Comparison of ENCODE assay signal across 9 mouse cellular contexts in genomic region chr5:36736009-36736408, GRCm38 (mm10). TPM values are rescaled to one million over a fixed set of nuclear protein-coding genes. Genes with fewer than 3 reads are reported as not detected.
DNase-seq lines count a peak whose midpoint lies in the region; ATAC-seq and TF ChIP-seq lines count a peak whose summit lies in the region.
"Had no signal": no experiment of that assay in that cellular context is flagged by ENCODE, and none has a peak within 500 bp of the region (broad histone marks: within the 10 kb centered on the region; RNA-seq: fewer than 3 reads in every experiment).

No protein-coding gene starts in this region.

- no peak overlapping the region for H3K4me2 ChIP-seq in stomach, embryonic 15.5 days
- H3K4me2 ChIP-seq: midbrain, embryonic 12.5 days had no signal

- TF ChIP-seq POLR2A in lung, adult 2 months (IDR thresholded peaks at IDR 0.05; ENCODE audit: borderline replicate concordance, extremely low read depth, low read depth, low read length): no peak

- no peaks in the 10 kb centered on the region for H3K36me3 ChIP-seq in stomach, embryonic 15.5 days
- H3K36me3 ChIP-seq: midbrain, embryonic 12.5 days had no signal

- no peaks in the 10 kb centered on the region for H3K9me3 ChIP-seq in stomach, embryonic 15.5 days
- H3K9me3 ChIP-seq: midbrain, embryonic 12.5 days had no signal

- TF ChIP-seq CTCF in lung, adult 2 months (IDR thresholded peaks at IDR 0.05; ENCODE audit: insufficient read depth, low read length): no peak

- no peak for ATAC-seq in cerebellum, adult (ENCODE audit: insufficient number of reproducible peaks, low FRiP score, low TSS enrichment)
- peak; percentile 78; the same call in 1 of the 2 replicates for ATAC-seq in stomach, embryonic 15.5 days (ENCODE audit: insufficient read depth, low FRiP score, low read depth)

- 71% methylated on average over 8 of the region's 8 CpGs for WGBS in stomach, embryonic 15.5 days
- WGBS in lung, adult 2 months: 57% methylated on average over 8 of the region's 8 CpGs

- H3K4me1 ChIP-seq in stomach, embryonic 15.5 days: no peaks in the 10 kb centered on the region
- H3K4me1 ChIP-seq in lung, adult 2 months (ENCODE audit: control insufficient read depth, insufficient read depth, low read length): no peaks in the 10 kb centered on the region
- H3K4me1 ChIP-seq: midbrain, embryonic 12.5 days had no signal

- H3K9ac ChIP-seq in stomach, embryonic 15.5 days: no peak overlapping the region
- H3K9ac ChIP-seq: midbrain, embryonic 12.5 days had no signal

- peak; percentile 46 to 52 for DNase-seq in cerebellum, postnatal 25 days
- DNase-seq in ovary, adult 18-20 months (ENCODE audit: low spot score): peak; percentile 47
- no peak for DNase-seq in ovary, postnatal 14 days (ENCODE audit: low spot score)
- DNase-seq in heart, postnatal 4 days: peak; percentile 39
- no peak for DNase-seq in thymus, adult 18-20 months
- DNase-seq in lung, adult 2 months: no peak

- H3K27me3 ChIP-seq in stomach, embryonic 15.5 days (replicated peaks): no peaks in the 10 kb centered on the region

- no peak overlapping the region for H3K27ac ChIP-seq in stomach, embryonic 15.5 days
- H3K27ac ChIP-seq: midbrain, embryonic 12.5 days had no signal

- H3K4me3 ChIP-seq in stomach, embryonic 15.5 days (replicated peaks): no peak overlapping the region
- no peak overlapping the region for H3K4me3 ChIP-seq in lung, adult 2 months (replicated peaks; ENCODE audit: extremely low read depth, low read depth, low read length)
- H3K4me3 ChIP-seq: midbrain, embryonic 12.5 days had no signal

RNA-seq across cellular contexts. Expression of gene Bloc1s4, which starts 12.4 kb away (rescaled TPM):
- 10 to 100 TPM; 11.6 to 13.7 TPM for total RNA-seq in heart, postnatal 4 days (2021)
- 23.2 and 26.3 TPM in 2 replicates for polyA plus RNA-seq in stomach, embryonic 15.5 days (2015; fragmentation: Nextera tagmentation; extraction: Ambion mirVana)
- 25.7 and 33.4 TPM in 2 replicates for polyA plus RNA-seq in lung, adult 2 months (2012; rRNA removed)

RNA-seq across cellular contexts. Expression of gene D5Ertd579e, which starts 40.2 kb away (rescaled TPM):
- 100 to 1,000 TPM; 101 to 105 TPM for total RNA-seq in heart, postnatal 4 days (2021)
- 19.6 and 20.0 TPM in 2 replicates for polyA plus RNA-seq in stomach, embryonic 15.5 days (2015; fragmentation: Nextera tagmentation; extraction: Ambion mirVana)
- 14.4 and 23.3 TPM in 2 replicates for polyA plus RNA-seq in lung, adult 2 months (2012; rRNA removed)

Comparison
In these comparisons a context has a peak if more than half of its experiments do, and no peak if none do; other contexts are left out.
1. DNase-seq: peak in cerebellum, postnatal 25 days (2 of 2), ovary, adult 18-20 months (single experiment) and heart, postnatal 4 days (single experiment); none in ovary, postnatal 14 days (single experiment), thymus, adult 18-20 months (0 of 2) and lung, adult 2 months (single experiment).